Mouse (Mus musculus): ENCODE measurements around the gene Panx1. TPM values are rescaled to one million over a fixed set of nuclear protein-coding genes. Genes with fewer than 3 reads are reported as not detected.

Gene Panx1
- total and polyA plus RNA-seq, 3 experiments = 19.7 to 54.0 (median 27.9) TPM

GRCm38 (mm10) chr9:14962769-14963168 lies 82.5 kb downstream of the Panx1 start:
- no peak for TF ChIP-seq POLR2A (IDR thresholded peaks at IDR 0.05; ENCODE audit: low read depth, low read length)
- TF ChIP-seq NRF1 (IDR thresholded peaks at IDR 0.05; ENCODE audit: low read depth, low read length) = no peak
- no peak for TF ChIP-seq PAX5 (IDR thresholded peaks at IDR 0.05; ENCODE audit: low read length)
- no peak for TF ChIP-seq ZNF384 (IDR thresholded peaks at IDR 0.05; ENCODE audit: low read depth, low read length)
- TF ChIP-seq BHLHE40 (IDR thresholded peaks at IDR 0.05; ENCODE audit: low read depth, low read length) = no peak
- TF ChIP-seq USF1 (IDR thresholded peaks at IDR 0.05; ENCODE audit: low read depth, low read length) = no peak
- no peak for TF ChIP-seq ELF1 (IDR thresholded peaks at IDR 0.05; ENCODE audit: low read depth, low read length)
- no peak for TF ChIP-seq MAX (IDR thresholded peaks at IDR 0.05; ENCODE audit: low read length)
- TF ChIP-seq MAZ (IDR thresholded peaks at IDR 0.05; ENCODE audit: low read depth, low read length) = no peak
- no peak for TF ChIP-seq CHD2 (IDR thresholded peaks at IDR 0.05; ENCODE audit: low read length)
- no peak for TF ChIP-seq ZMIZ1 (IDR thresholded peaks at IDR 0.05; ENCODE audit: low read depth, low read length)
- TF ChIP-seq RCOR1 (conservative IDR thresholded peaks at IDR 0.05; ENCODE audit: low read depth, low read length) = no peak
- in situ Hi-C loops (cut with MboI; ENCODE audit: low pct_ligation_motif_present, low pct_unique_long_range_greater_than_20kb, low sequenced_read_pairs) (no loop called here), dilution Hi-C loops (cut with MboI; ENCODE audit: extremely low pct_ligation_motif_present, extremely low pct_unique_long_range_greater_than_20kb, low sequenced_read_pairs) (no loop called here)
- H3K27ac ChIP-seq (ENCODE audit: insufficient read depth, low read depth) = no peak overlapping the region
- no peaks in the 10 kb centered on the region for H3K4me1 ChIP-seq (ENCODE audit: control insufficient read depth in 1 of 2, insufficient read depth in 2 of 2)
- no peak overlapping the region for H3K4me2 ChIP-seq (ENCODE audit: insufficient read depth, low read depth, poor library complexity, severe bottlenecking)
- H3K27me3 ChIP-seq (replicated peaks) = no peaks in the 10 kb centered on the region
- no peaks in the 10 kb centered on the region for H3K79me2 ChIP-seq (replicated peaks; ENCODE audit: control insufficient read depth, extremely low read depth, insufficient read depth, poor library complexity, severe bottlenecking)
- no peaks in the 10 kb centered on the region for H3K36me3 ChIP-seq (replicated peaks in 1 of 2; ENCODE audit: control insufficient read depth in 1 of 2, insufficient read depth in 1 of 2, low read length in 1 of 2)
- no peaks in the 10 kb centered on the region for H3K9me3 ChIP-seq (replicated peaks; ENCODE audit: low read length)
- no peak for DNase-seq (ENCODE audit: extremely low read depth)
- no peak overlapping the region for H3K4me3 ChIP-seq (replicated peaks in 1 of 3; ENCODE audit: low read depth in 2 of 3, low read length in 2 of 3, poor library complexity in 1 of 3)
- H3K9ac ChIP-seq (ENCODE audit: insufficient read depth, low read depth) = no peak overlapping the region

DNA sequence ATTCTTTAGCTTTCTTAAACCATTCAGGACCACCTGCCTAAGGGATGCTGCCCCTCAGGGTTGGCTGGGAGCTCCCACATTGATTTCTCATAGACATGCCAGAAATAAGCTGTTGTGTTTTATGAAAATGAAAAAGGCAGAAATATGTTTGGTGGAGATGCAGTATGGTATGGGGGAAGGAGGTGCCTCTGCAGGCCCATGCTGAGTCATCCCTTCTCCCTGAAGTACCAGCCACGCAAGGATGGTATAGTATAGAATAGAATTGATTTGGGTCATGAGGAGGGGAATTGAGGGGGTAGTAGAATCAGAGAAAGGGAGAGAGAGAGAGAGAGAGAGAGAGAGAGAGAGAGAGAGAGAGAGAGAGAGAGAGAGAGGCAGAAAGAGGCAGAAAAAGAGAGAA lies 90.6 kb downstream of the Panx1 start:
- no peak for TF ChIP-seq CHD1 (IDR thresholded peaks at IDR 0.05; ENCODE audit: low read depth, low read length)
- no peak for TF ChIP-seq E2F4 (IDR thresholded peaks at IDR 0.05; ENCODE audit: insufficient replicate concordance, low read depth, low read length)
- no peak for TF ChIP-seq NRF1 (IDR thresholded peaks at IDR 0.05; ENCODE audit: low read depth, low read length)
- TF ChIP-seq SMC3 (IDR thresholded peaks at IDR 0.05; ENCODE audit: low read depth, low read length) = no peak
- TF ChIP-seq RAD21 (IDR thresholded peaks at IDR 0.05; ENCODE audit: low read depth, low read length) = no peak
- TF ChIP-seq JUND (conservative IDR thresholded peaks at IDR 0.05; ENCODE audit: low read depth, low read length) = no peak
- TF ChIP-seq NELFE (IDR thresholded peaks at IDR 0.05; ENCODE audit: low read depth, low read length) = no peak
- no peaks in the 10 kb centered on the region for H3K27me3 ChIP-seq (replicated peaks)
- no peaks in the 10 kb centered on the region for H3K4me1 ChIP-seq (ENCODE audit: control insufficient read depth in 1 of 2, insufficient read depth in 2 of 2)
- H3K36me3 ChIP-seq (replicated peaks in 1 of 2; ENCODE audit: control insufficient read depth in 1 of 2, insufficient read depth in 1 of 2, low read length in 1 of 2) = no peaks in the 10 kb centered on the region
- dilution Hi-C loops (cut with MboI; ENCODE audit: extremely low pct_ligation_motif_present, extremely low pct_unique_long_range_greater_than_20kb, low sequenced_read_pairs) (no loop called here), in situ Hi-C loops (cut with MboI; ENCODE audit: low pct_ligation_motif_present, low pct_unique_long_range_greater_than_20kb, low sequenced_read_pairs) (no loop called here)
- no peak overlapping the region for H3K4me2 ChIP-seq (ENCODE audit: insufficient read depth, low read depth, poor library complexity, severe bottlenecking)
- H3K4me3 ChIP-seq (replicated peaks in 1 of 3; ENCODE audit: low read depth in 2 of 3, low read length in 2 of 3, poor library complexity in 1 of 3) = no peak overlapping the region
- H3K79me2 ChIP-seq (replicated peaks; ENCODE audit: control insufficient read depth, extremely low read depth, insufficient read depth, poor library complexity, severe bottlenecking) = no peaks in the 10 kb centered on the region
- no peak overlapping the region for H3K27ac ChIP-seq (ENCODE audit: insufficient read depth, low read depth)
- no peak overlapping the region for H3K9ac ChIP-seq (ENCODE audit: insufficient read depth, low read depth)
- H3K9me3 ChIP-seq (replicated peaks; ENCODE audit: low read length) = peaks cover 5% of the 10 kb centered on the region
- DNase-seq (ENCODE audit: extremely low read depth) = no peak

Other genes starting within 250 kb of the Panx1 start
- not detected in 2 replicates for gene Gpr83, start 185.3 kb downstream of the Panx1 start, total RNA-seq (2012; rRNA removed)
- gene Gpr83, start 185.3 kb downstream of the Panx1 start, total RNA-seq (2014; rRNA removed) = not detected in 2 replicates
- gene Gpr83, start 185.3 kb downstream of the Panx1 start, polyA plus RNA-seq (2012; ENCODE audit: insufficient read length, low read depth) = not detected in 2 replicates
- gene Izumo1r, start 141.5 kb downstream of the Panx1 start, total RNA-seq (2012; rRNA removed) = not detected in 2 replicates
- gene Izumo1r, start 141.5 kb downstream of the Panx1 start, total RNA-seq (2014; rRNA removed) = not detected in 2 replicates
- gene Izumo1r, start 141.5 kb downstream of the Panx1 start, polyA plus RNA-seq (2012; ENCODE audit: insufficient read length, low read depth) = not detected in 2 replicates
- gene Hephl1, start 66.6 kb upstream of the Panx1 start, total RNA-seq (2012; rRNA removed) = not detected in 2 replicates
- gene Hephl1, start 66.6 kb upstream of the Panx1 start, total RNA-seq (2014; rRNA removed) = not detected in 2 replicates
- not detected in 2 replicates for gene Hephl1, start 66.6 kb upstream of the Panx1 start, polyA plus RNA-seq (2012; ENCODE audit: insufficient read length, low read depth)
- not detected in 2 replicates for gene Vstm5, start 193.6 kb upstream of the Panx1 start, total RNA-seq (2012; rRNA removed)
- not detected in 2 replicates for gene Vstm5, start 193.6 kb upstream of the Panx1 start, total RNA-seq (2014; rRNA removed)
- not detected in 2 replicates for gene Vstm5, start 193.6 kb upstream of the Panx1 start, polyA plus RNA-seq (2012; ENCODE audit: insufficient read length, low read depth)
- 35.5 and 39.7 TPM in 2 replicates for gene Med17, start 234.5 kb upstream of the Panx1 start, total RNA-seq (2012; rRNA removed)
- 59.8 and 70.7 TPM in 2 replicates for gene Med17, start 234.5 kb upstream of the Panx1 start, total RNA-seq (2014; rRNA removed)
- 57.0 and 58.6 TPM in 2 replicates for gene Med17, start 234.5 kb upstream of the Panx1 start, polyA plus RNA-seq (2012; ENCODE audit: insufficient read length, low read depth)